Mouse (Mus musculus): Measurements from ENCODE around the gene Eaf2. TPM values are rescaled to one million over a fixed set of nuclear protein-coding genes. Genes with fewer than 3 reads are reported as not detected.

The Eaf2 gene
- total and polyA plus RNA-seq, 3 experiments, result 3.5 to 7.4 (median 5.0) TPM

DNA sequence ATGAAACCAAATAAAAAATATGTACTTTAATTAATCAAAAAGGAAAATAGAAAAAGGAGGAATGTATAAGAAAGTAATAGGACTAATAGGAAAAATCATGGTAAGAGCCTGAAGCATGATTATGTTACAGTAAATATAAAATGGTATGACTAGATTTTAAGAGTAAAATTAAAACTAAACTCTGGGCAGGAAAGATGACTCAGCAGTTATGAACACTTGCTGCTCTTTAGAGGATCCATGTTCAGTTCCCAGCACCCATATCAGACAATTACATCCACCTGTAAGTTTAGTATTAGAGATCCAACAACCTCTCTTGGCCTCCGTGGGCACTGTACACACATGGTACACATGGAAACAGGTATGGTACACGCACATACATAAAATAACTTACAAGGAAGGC, 5.4 kb downstream of the Eaf2 start:
- H3K36me3 ChIP-seq (replicated peaks in 1 of 2; ENCODE audit: control insufficient read depth in 1 of 2, insufficient read depth in 1 of 2, low read length in 1 of 2), result peaks cover 33 to 66% of the 10 kb centered on the region in 2 experiments
- no peak overlapping the region for H3K4me3 ChIP-seq (replicated peaks in 1 of 3; ENCODE audit: low read depth in 2 of 3, low read length in 2 of 3, poor library complexity in 1 of 3)
- H3K27me3 ChIP-seq (replicated peaks), result no peaks in the 10 kb centered on the region
- peak; percentile 90 for TF ChIP-seq MAFK (IDR thresholded peaks at IDR 0.05; ENCODE audit: insufficient replicate concordance, low read length)
- TF ChIP-seq BHLHE40 (IDR thresholded peaks at IDR 0.05; ENCODE audit: low read depth, low read length), result no peak
- H3K27ac ChIP-seq (ENCODE audit: insufficient read depth, low read depth), result no peak overlapping the region
- dilution Hi-C loops (cut with MboI; ENCODE audit: extremely low pct_ligation_motif_present, extremely low pct_unique_long_range_greater_than_20kb, low sequenced_read_pairs) (no loop called here), in situ Hi-C loops (cut with MboI; ENCODE audit: low pct_ligation_motif_present, low pct_unique_long_range_greater_than_20kb, low sequenced_read_pairs) (no loop called here)
- no peaks in the 10 kb centered on the region for H3K9me3 ChIP-seq (replicated peaks; ENCODE audit: low read length)
- DNase-seq (ENCODE audit: extremely low read depth), result no peak
- H3K9ac ChIP-seq (ENCODE audit: insufficient read depth, low read depth), result no peak overlapping the region
- H3K4me2 ChIP-seq (ENCODE audit: insufficient read depth, low read depth, poor library complexity, severe bottlenecking), result no peak overlapping the region
- H3K4me1 ChIP-seq (ENCODE audit: control insufficient read depth in 1 of 2, insufficient read depth in 2 of 2), result peaks cover 6 to 18% of the 10 kb centered on the region in 2 experiments; a peak in 3 of 4 replicates
- H3K79me2 ChIP-seq (replicated peaks; ENCODE audit: control insufficient read depth, extremely low read depth, insufficient read depth, poor library complexity, severe bottlenecking), result peaks cover 20% of the 10 kb centered on the region

DNA sequence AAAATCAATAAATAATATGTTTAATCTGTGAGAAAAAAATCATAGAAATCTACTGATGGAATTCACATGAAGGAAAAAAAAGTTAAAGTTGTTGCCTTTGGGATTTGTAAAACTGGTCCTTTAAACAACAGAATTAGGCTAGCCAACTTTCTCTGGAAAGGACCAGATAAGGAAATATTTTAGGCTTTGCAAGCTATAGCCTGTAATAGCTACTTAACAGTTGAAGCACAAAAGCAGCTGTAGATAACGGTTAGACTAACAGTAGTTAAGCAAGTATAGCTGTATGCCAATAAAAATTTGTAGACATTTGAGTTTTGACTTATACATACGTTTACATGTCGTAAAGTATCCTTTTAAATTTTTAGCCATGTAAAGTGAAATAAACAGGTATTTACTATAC, 11.2 kb downstream of the Eaf2 start:
- Histone ChIP-seq H3K27me3 (replicated peaks) (no peaks in the 10 kb centered on the region), H3K4me2 (ENCODE audit: insufficient read depth, low read depth, poor library complexity, severe bottlenecking) (no peak overlapping the region), H3K27ac (ENCODE audit: insufficient read depth, low read depth) (no peak overlapping the region), H3K9ac (ENCODE audit: insufficient read depth, low read depth) (no peak overlapping the region), H3K9me3 (replicated peaks; ENCODE audit: low read length) (no peaks in the 10 kb centered on the region), H3K79me2 (replicated peaks; ENCODE audit: control insufficient read depth, extremely low read depth, insufficient read depth, poor library complexity, severe bottlenecking) (no peaks in the 10 kb centered on the region), H3K4me3 (replicated peaks in 1 of 3; ENCODE audit: low read depth in 2 of 3, low read length in 2 of 3, poor library complexity in 1 of 3) (no peak overlapping the region), H3K4me1 (ENCODE audit: control insufficient read depth in 1 of 2, insufficient read depth in 2 of 2) (no peaks in the 10 kb centered on the region), H3K36me3 (replicated peaks in 1 of 2; ENCODE audit: control insufficient read depth in 1 of 2, insufficient read depth in 1 of 2, low read length in 1 of 2) (peaks cover 27 to 66% of the 10 kb centered on the region in 2 experiments)
- no peak for TF ChIP-seq ZKSCAN1 (IDR thresholded peaks at IDR 0.05; ENCODE audit: borderline replicate concordance, low read depth, low read length)
- TF ChIP-seq MAFK (IDR thresholded peaks at IDR 0.05; ENCODE audit: insufficient replicate concordance, low read length), result no peak
- TF ChIP-seq JUND (conservative IDR thresholded peaks at IDR 0.05; ENCODE audit: low read depth, low read length), result no peak
- TF ChIP-seq ZNF384 (IDR thresholded peaks at IDR 0.05; ENCODE audit: low read depth, low read length), result no peak
- TF ChIP-seq ZMIZ1 (IDR thresholded peaks at IDR 0.05; ENCODE audit: low read depth, low read length), result no peak
- no peak for TF ChIP-seq USF1 (IDR thresholded peaks at IDR 0.05; ENCODE audit: low read depth, low read length)
- TF ChIP-seq HCFC1 (IDR thresholded peaks at IDR 0.05; ENCODE audit: low read depth, low read length), result no peak
- TF ChIP-seq ELF1 (IDR thresholded peaks at IDR 0.05; ENCODE audit: low read depth, low read length), result no peak
- TF ChIP-seq SMC3 (IDR thresholded peaks at IDR 0.05; ENCODE audit: low read depth, low read length), result no peak
- TF ChIP-seq GABPA (IDR thresholded peaks at IDR 0.05; ENCODE audit: insufficient replicate concordance, low read depth, low read length), result no peak
- TF ChIP-seq MEF2A (IDR thresholded peaks at IDR 0.05; ENCODE audit: borderline replicate concordance, low read depth, low read length), result no peak
- TF ChIP-seq RCOR1 (conservative IDR thresholded peaks at IDR 0.05; ENCODE audit: low read depth, low read length), result no peak
- TF ChIP-seq CTCF (conservative IDR thresholded peaks at IDR 0.05 in 1 of 2, IDR thresholded peaks at IDR 0.05 in 1 of 2; ENCODE audit: low read depth in 2 of 2, low read length in 2 of 2), result no peak
- no peak for TF ChIP-seq EP300 (IDR thresholded peaks at IDR 0.05; ENCODE audit: low read length)
- TF ChIP-seq JUN (IDR thresholded peaks at IDR 0.05; ENCODE audit: insufficient read depth, low read depth, low read length), result no peak
- no peak for TF ChIP-seq TBP (conservative IDR thresholded peaks at IDR 0.05; ENCODE audit: low read depth, low read length)
- TF ChIP-seq MXI1 (IDR thresholded peaks at IDR 0.05; ENCODE audit: low read depth, low read length), result no peak
- in situ Hi-C loops (cut with MboI; ENCODE audit: low pct_ligation_motif_present, low pct_unique_long_range_greater_than_20kb, low sequenced_read_pairs), result no loop called here
- dilution Hi-C loops (cut with MboI; ENCODE audit: extremely low pct_ligation_motif_present, extremely low pct_unique_long_range_greater_than_20kb, low sequenced_read_pairs), result no loop called here
- DNase-seq (ENCODE audit: extremely low read depth), result no peak
